Mouse (Mus musculus) thymus, postnatal 36 days (tissue): ENCODE measurements at regions not wholly inside any gene's neighbourhood (a gene's known extent, or its start where the extent isn't known, plus 50 kb on each side); places are given as distances from the start of the nearest gene placed in this dataset.

Experiments
- DNase-seq, 2 experiments: peaks; one replicate each; pipeline ENCODE4 v3.0.0; 2022; ENCODE audit warnings: mixed read lengths in 2 of 2

DNA sequence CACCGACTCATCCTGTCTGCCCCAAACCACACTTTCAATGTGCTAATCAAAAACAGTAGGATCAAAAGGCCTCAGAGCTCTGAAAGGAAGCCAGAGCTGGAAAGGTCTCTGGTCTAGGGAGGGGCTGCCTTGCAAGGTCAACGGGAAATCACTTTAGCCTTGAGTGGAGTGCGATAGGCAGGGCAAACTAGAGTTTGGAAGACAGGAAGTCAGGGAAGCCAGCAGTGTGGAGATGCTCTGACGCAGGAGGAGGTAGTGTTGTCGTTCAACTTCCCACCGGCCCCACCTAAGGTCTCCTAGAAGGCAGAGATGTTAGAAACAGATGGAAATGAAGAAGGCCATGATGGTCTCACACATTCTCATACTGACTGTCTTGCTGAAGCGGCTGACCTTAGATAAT, 52.0 kb upstream of the Trp53i11 start:
- no peak for DNase-seq

DNA sequence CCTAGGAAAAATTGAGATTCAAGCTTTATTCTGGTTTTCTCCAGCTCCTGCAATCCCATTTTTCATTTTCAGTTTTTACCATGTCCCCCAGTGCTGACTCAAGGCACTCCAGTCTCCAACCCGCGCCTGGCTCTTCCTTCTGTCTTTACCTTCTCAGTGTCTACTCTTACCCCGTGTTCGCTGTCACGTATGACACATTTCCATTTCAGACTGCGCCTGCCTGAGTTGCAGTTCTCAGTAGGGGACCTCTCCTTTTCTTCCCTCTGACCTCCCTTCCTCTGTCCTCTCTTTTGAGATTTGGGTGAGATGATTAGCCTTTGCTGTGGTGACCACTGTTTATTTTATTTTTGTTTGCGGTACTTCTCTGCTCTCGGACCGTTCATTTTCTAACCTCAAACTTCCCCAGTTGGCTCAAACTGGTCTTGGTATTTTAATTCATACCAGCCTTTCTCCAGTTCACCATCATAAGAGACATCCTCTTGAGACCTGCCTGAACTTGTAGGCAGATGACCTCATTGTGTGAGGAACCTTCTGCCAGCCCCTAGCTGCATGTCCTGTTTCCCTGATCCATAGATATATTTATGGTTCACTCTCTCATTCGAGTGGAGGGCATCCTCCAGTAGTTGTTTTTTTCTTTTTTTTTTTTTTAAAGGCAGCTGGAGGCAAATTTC, 53.9 kb upstream of the Trp53i11 start:
- DNase-seq = no peak

DNA sequence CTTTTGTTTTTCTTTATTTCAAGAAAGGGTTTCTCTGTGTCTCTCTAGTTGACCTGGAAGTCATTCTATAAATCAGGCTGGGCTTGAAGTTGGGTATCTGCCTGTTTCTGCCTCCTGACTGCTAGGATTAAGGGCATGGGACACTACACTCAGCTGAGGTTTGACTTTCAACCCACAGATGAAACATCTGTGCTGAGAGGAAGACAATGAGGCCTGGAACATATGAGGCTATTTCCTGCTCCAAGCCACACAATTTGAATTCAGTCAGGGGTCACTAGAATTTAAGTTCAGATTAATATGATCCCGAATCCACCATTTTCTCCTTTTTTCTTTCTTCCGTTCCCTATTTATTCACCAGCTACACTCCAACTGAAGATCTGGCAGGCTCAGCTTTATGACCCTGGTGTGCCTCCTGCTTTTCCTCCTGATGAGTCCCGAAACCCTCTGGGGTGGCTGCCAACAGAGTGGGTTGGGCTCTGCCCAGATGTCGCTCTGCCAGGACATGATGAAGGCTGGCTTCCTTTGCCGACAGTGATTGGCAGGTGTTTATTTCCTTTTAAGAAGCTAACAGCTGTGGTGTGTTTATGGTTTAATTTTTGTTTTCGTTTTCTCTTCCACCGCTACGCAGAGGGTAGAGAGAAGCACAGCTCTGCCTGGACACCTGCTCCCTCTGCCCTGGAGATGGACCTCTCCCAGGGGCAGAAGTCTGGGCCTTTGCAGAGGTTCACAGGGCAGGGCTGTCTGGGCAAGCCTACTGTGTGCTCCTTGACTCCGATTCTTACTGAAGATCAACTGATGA, 55.3 kb upstream of the Trp53i11 start:
- DNase-seq = peak; percentile 53 to 68

DNA sequence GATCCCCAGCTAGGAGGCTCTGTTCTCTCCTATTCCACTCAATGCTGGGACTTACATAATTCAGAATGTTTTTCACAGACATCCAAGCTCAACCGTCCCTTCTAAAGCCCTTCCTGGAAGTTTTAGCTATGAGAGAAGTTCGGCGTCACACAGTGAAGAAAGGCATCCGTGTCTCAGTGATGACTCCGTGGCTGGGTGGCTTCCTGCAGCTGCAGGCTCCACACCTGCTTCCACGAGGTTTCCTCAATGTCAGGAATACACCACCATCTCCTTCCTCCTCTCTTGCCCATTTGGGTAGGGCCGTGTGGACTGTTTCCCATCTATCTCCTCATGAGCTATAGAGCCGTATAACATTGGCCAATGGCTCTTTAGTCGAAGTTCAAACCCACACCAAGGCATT, 56.1 kb upstream of the Trp53i11 start:
- DNase-seq = peak; percentile 43 to 56

DNA sequence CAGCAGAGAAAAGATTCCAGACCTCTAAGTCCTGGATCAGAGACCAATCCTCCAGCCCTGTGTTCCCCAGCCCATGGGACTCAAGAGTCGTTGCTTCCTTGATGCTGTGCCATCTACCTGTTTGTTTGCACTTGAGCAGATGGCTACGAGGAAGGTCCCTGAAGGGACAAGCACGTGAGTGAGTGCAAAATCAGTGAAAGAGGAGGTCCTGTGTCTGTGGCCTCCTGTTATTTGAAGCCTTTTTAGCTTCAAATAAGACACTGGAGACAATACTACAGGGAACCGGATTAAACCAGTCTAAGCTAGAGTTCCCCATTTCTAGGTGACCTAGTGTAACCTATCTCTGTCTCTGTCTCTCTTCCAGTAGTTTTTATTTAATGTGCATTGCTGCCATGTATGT, 58.2 kb upstream of the Trp53i11 start:
- DNase-seq = no peak

DNA sequence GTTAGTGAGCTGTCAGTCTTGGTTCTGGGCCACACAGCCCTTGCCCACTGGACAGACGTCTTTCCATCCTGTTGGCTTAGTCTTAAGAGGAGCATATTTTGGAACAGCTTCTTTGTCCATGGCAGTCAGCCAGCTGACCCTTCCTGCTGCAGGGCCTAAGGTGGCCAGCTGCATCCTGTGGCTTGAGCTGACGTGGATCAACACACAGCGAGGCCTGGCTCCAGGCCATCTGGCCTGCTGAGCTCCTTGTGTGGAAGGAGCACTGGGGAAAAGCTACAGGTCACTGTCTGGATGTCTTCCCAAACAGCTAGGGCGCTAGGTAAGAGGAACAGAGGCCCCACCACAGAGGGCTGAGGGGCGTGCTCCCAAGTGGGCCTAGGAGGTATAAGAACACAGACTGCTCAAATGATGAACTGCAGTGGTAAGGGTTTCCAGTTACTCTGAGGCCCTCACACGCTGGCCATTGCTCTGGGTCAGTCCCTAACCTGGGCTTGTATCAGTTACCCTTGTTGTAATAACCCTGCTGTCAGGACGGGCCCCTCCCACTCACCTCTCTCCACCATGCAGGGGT, 60.7 kb upstream of the Trp53i11 start:
- DNase-seq = no peak

DNA sequence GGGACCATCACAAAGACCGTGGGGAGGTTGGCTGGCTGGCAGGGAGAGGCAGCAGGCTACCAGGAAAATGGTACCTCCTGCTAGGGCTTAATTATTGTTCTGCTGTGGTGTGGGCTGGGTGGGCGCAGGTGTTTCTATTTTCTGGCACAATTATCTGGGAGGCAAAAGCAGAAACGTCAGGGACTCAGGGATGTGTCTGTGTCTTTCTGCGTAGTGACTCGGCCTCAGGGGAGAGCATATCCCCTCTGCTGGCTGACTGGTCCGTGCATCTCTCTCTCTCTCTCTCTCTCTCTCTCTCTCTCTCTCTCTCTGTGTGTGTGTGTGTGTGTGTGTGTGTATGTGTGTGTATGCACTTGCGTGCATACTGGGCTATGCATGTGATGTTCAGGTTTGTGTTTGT, 61.2 kb upstream of the Trp53i11 start:
- DNase-seq = no peak

DNA sequence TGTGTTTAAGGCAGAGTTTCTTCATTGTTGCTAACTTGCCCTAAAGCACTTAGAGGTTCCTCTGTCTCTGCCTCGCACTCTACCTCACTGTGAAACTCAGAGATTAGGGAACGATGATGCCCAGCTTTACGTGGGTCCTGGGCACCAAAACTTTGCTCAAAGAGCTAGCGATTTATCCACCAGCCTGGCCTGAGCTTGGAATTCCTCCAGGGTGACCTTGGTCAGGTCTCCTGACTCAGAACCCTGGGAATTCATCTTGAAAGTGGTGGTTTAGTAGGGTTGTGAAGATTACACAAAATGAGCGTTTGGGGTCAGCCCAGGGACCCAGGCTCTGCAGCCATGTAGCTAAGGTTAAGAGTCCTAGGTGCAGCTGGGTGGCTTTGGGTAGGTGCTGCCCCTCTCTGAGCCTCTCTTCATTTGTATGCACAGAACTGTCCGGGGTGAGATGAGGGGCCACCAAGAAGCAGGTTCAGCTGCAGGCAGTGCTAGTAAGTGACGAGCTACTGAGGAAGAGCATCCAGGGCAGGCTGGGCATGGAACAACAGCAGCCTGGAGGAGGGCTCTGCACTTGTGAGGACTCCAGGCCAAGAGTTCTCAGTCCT, 62.4 kb upstream of the Trp53i11 start:
- DNase-seq = no peak

DNA sequence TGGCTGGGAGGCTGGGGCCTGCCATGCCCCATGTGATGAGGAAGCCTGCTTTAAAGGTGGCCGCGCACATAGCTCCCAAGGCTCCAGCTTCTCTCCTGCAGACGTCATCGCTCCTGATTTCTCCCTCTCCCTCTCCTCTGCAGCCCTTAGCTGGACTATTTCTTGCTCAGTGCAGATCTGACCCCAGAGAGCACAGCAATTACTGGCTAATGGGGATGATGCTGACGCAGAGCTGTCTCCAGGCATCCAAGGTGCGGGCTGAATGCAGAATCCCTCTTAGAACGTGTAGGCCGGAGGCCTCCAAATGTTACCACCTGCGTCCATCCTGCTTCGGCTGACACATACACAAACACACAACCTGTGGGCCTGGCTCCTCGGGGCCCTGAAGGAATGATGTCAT, 63.5 kb upstream of the Trp53i11 start:
- DNase-seq = no peak

DNA sequence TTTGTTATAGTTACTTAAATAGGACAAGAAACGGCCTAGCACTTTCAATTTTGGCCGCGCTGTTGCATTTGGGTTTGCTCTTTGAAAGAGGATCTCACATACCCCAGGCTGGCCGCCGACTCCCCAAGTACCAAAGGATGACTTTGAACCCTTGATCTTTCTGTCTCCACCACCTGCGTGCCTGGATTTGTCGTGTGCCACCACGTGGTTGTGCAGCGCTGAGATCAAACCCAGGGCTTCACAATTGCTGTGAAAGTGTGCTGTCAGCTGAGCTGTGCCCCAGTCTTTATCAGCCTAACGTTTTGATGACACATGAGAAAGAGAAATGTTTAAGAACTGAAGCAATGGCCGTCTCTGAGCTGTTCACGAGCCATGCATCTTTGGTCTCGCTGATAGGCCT, 67.0 kb upstream of the Trp53i11 start:
- peak; percentile 30 to 58 for DNase-seq

DNA sequence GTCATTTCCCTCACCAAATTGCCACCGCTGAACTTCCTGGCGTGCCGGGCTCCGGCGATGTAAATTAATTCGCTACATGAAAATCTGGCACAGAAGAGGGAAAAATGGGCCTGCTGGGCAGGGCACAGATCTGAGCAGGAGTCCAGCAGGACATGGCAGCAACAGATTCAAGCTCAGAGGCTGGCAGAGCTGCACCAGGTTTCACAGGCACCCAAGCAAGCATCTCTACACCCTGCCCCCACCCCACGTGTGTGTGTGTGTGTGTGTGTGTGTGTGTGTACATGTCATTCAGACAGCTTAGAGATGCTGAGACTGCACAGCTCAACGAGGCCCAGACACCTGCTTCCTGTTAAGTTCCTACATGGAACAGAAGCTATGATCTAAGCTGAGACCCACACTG, 68.3 kb upstream of the Trp53i11 start:
- DNase-seq = peak; percentile 66 to 80

DNA sequence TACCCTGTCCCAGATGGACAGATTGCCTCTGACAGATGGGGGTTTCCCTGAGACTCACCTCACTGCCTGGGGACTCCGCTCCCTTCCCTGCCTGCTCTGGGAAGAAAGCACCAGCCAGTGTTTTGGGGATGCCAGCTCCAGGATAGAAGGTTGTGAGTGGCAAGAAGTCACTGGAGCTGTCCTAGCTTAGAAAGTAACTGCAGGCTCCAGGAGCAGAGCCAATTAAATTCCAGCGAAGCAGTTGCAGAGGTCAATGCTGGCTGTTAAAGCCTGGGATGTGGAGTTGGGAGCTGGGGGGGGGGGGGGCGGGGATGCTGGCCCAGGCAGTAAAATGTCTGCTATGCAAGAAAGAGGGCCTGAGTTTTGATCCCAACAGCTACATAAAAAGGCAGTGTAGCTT, 69.3 kb upstream of the Prdm11 start:
- DNase-seq = no peak

DNA sequence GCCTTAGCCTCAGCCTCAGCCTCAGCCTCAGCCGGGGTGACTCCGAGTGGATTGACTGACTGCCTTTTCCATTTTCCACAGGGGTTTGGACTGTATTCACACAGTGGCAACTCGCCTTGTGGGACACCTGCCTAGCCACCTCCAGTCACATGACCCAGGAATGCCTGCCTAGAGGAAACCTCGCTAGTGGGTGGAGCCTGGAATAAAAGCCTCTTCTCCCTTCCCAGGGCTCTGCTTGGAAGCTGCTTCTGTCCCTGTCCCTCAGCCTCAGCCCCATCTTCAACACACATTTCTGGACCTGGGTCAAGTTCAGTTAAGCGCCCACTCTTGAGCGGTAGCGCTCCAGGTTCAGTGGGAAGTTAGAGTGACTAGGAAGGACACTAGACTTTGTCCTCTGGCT, 68.0 kb upstream of the Prdm11 start:
- DNase-seq = no peak

DNA sequence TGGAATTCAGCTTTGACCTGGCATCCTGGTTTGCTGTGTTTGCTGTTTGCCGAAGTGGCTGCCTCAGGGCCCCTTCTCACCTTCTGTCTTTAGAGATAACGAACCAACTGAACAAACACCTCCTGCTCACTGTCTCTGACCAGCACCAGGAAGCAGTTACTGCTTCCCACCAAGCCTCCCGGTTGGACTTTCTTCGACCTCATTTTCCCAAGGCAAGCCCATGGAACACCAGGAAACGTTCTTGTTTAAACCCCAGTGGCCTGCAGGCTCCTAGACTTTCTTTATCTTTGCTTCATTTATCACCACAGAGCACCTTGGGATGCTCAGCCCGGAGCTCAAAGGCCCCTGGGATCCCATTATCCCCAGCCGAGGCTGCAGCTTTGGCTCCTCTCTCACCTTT, 66.4 kb upstream of the Prdm11 start:
- no peak for DNase-seq

DNA sequence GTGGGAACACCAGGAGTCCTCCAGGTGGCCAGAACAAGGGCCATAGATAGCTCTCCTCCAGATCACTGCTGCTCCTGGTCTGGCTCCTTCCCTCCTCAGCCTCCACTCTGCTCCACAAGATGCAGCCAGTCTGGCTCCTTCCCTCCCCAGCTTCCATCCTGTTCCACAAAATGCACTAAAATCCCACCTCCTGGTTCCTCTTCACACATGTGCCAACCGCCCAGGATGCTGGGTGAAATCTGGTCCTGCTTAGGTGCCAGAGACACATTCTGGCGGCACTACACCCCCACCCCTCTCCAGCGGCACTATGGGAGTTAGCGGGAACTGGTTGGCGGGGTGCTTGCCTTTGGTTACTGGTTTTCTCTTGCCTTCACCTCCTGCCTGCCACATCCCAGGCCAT, 64.9 kb upstream of the Prdm11 start:
- DNase-seq = peak in 1 of 2 experiments; percentile 41

DNA sequence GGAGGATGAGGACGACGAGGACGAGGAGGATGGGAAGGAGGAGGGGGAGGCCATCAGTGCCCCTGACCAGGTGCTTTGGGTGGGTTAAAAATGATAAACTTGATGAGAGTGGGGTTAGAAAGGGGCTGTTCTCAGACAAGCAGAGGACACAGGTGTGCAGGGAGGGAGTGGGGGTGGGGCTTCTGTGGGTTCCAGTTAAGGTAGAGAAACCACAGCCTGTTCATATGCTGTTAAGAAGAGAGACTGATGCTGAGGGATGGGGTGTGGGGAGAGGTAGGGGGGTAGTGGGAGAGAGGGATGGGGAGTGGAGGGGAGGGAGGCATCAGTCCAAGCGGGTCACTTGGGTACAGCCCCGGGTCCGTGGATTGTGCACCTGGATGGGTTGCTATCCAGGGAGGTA, 60.6 kb upstream of the Prdm11 start:
- DNase-seq = peak; percentile 51 to 68

DNA sequence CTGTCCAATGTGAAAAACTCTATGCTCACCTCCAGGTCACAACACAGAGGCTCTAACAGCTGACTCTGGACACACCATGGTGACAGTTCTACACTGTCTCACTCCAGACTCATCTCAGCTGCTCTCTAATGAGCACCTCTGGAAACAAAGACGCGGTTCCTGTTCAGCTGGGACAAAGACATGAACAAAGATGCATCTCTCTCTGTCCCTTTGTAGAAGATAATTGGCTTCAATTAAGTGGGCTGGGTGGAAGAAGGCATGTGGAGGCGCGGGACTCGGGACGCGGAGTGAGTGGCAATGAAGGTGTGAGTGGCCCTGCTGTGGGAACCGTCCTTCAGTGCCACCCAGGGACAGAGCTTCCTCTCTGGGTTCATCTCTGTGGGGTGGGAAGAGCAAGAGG, 56.0 kb upstream of the Prdm11 start:
- no peak for DNase-seq

DNA sequence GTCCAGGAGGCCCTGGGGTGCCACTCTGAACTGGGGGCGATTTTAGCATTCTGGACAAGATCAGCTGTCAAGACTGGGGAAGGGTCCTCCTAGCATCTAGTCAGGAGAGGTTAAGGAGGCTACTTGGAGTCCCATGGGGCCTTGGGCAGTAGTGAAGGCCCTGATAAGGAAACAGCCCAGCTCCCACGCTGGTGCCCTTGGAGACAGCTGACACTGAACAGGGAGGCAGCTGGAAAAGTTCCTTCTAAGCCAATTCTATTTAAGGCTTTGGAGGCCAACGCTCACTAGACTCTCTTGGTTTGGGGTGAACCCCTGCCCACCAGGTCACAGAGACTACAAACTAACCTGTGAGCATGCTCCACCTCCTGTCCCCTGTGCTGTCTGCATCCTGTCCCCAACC, 53.8 kb upstream of the Prdm11 start:
- no peak for DNase-seq

DNA sequence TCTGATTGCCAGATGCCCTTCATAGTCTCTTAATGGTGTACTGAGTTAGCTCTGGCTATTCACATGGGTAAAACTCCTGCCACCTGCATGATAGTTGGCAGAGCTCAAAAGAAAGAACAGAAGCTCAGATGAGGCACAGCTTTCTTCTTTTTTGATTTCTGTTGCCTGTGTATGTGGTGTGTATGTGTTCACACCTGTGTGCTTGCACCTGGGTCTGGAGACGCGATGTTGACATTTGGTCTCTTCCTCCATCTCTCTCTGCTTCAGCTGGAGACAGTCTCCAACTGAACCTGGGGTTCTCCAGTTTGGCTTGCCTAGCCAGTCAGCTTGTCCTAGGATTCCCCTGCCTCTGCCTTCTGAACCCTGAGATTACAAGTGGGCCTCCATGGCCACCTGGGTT, 51.0 kb upstream of the Prdm11 start:
- DNase-seq = peak in 1 of 2 experiments; percentile 55

DNA sequence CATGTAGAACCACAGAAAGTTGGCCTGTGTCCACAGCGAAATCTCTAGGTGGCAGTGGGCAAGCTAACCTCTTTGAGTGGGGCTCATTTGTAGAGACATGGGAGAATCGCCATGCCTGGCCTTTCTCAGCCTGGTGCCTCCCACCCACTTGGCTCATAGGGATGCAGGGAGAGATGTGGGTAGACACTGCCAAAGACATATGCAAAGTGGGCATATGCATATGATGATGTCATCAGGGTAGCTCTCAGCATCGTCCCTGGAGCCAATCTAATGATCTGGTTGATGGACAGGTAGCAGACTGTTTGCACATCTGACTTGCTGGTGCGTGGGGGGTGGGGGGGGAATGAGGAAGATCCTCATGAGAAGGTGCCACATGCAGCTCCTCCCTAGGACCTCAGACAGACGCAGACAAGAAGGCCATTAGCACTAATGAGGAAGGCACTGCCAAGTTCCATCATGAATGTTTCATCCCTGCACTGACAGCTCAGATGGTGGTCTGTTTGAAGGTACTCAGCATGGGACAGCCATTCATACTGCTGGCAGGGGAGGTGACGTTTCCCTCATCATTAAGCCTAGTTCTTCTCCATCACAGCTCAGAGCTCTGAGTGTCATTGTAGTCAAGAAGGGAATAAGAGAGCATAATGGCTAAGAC, 50.2 kb upstream of the Prdm11 start:
- no peak for DNase-seq
